Mouse (Mus musculus): ENCODE results near the gene Elf2. TPM values are rescaled to one million over a fixed set of nuclear protein-coding genes. Genes with fewer than 3 reads are reported as not detected.

Gene Elf2
- polyA plus RNA-seq, 1 experiment, result 106 TPM

DNA sequence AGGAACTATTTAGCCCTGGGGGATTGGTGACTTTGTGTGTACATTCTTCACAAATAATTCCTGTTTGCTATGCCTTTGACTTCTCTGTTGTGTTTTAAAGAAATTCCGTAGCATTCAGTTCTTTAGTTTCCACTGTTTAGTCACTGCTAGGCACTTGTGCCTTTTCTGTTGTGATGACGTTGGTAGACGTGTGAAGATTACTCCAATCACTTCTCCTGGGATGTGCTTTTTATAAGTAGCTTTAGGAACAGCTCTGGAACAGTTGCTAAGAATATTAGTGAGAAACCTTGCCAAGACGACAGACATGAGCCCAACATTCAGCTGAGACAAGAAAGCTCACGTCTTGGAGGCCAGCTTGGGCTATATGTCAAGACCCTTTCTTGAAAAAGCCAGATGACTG, 89.4 kb downstream of the Elf2 start:
- H3K4me3 ChIP-seq (ENCODE audit: control insufficient read depth, insufficient read depth, low read length), result no peak overlapping the region
- H3K4me1 ChIP-seq (replicated peaks; ENCODE audit: control insufficient read depth, insufficient read depth, low read length), result no peaks in the 10 kb centered on the region
- WGBS, result 94% methylated on average over 5 of the region's 5 CpGs
- DNase-seq, result no peak
- no peak overlapping the region for H3K27ac ChIP-seq (ENCODE audit: control insufficient read depth, insufficient read depth, low read length)
- no peaks in the 10 kb centered on the region for H3K27me3 ChIP-seq (ENCODE audit: control insufficient read depth, insufficient read depth, low read length)
- H3K36me3 ChIP-seq (ENCODE audit: control insufficient read depth, insufficient read depth, low read length), result peaks cover 53% of the 10 kb centered on the region
- TF ChIP-seq POLR2A (IDR thresholded peaks at IDR 0.05; ENCODE audit: control insufficient read depth, extremely low read depth, insufficient read depth, low read length, poor library complexity) (no peak), CTCF (IDR thresholded peaks at IDR 0.05; ENCODE audit: borderline replicate concordance, control insufficient read depth, extremely low read depth, insufficient read depth, low read length, poor library complexity) (no peak)

DNA sequence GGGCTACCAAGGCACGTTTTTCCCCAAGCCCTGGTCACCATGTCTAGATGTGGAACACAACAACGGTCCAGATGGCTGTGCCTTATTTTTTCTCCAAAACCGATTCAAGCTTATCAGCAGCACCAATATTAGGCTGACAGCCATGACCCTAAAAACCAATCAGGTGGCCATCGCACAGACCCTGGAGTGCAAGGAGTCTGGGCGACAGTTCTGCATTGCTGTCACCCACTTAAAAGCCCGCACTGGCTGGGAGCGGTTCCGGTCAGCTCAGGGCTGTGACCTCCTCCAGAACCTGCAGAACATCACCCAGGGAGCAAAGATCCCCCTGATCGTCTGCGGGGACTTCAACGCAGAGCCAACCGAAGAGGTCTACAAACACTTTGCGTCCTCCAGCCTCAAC, 90.6 kb downstream of the Elf2 start:
- TF ChIP-seq CTCF (IDR thresholded peaks at IDR 0.05; ENCODE audit: borderline replicate concordance, control insufficient read depth, extremely low read depth, insufficient read depth, low read length, poor library complexity), result no peak
- no peak for TF ChIP-seq POLR2A (IDR thresholded peaks at IDR 0.05; ENCODE audit: control insufficient read depth, extremely low read depth, insufficient read depth, low read length, poor library complexity)
- H3K4me3 ChIP-seq (ENCODE audit: control insufficient read depth, insufficient read depth, low read length), result no peak overlapping the region
- H3K27ac ChIP-seq (ENCODE audit: control insufficient read depth, insufficient read depth, low read length), result no peak overlapping the region
- DNase-seq, result no peak
- 97% methylated on average over 13 of the region's 13 CpGs for WGBS
- no peaks in the 10 kb centered on the region for H3K4me1 ChIP-seq (replicated peaks; ENCODE audit: control insufficient read depth, insufficient read depth, low read length)
- no peaks in the 10 kb centered on the region for H3K27me3 ChIP-seq (ENCODE audit: control insufficient read depth, insufficient read depth, low read length)
- H3K36me3 ChIP-seq (ENCODE audit: control insufficient read depth, insufficient read depth, low read length), result peaks cover 41% of the 10 kb centered on the region

- Histone ChIP-seq H3K27ac (ENCODE audit: control insufficient read depth, insufficient read depth, low read length) (no peak overlapping the region), H3K4me1 (replicated peaks; ENCODE audit: control insufficient read depth, insufficient read depth, low read length) (no peaks in the 10 kb centered on the region), H3K4me3 (ENCODE audit: control insufficient read depth, insufficient read depth, low read length) (no peak overlapping the region), H3K27me3 (ENCODE audit: control insufficient read depth, insufficient read depth, low read length) (no peaks in the 10 kb centered on the region), H3K36me3 (ENCODE audit: control insufficient read depth, insufficient read depth, low read length) (peaks cover 37% of the 10 kb centered on the region)
- WGBS, result 86% methylated on average over 11 of the region's 11 CpGs
- DNase-seq, result no peak
- TF ChIP-seq POLR2A (IDR thresholded peaks at IDR 0.05; ENCODE audit: control insufficient read depth, extremely low read depth, insufficient read depth, low read length, poor library complexity) (no peak), CTCF (IDR thresholded peaks at IDR 0.05; ENCODE audit: borderline replicate concordance, control insufficient read depth, extremely low read depth, insufficient read depth, low read length, poor library complexity) (no peak)
Measured at GRCm38 (mm10) chr3:51249460-51249859, 91.0 kb downstream of the Elf2 start.

- Histone ChIP-seq H3K27ac (ENCODE audit: control insufficient read depth, insufficient read depth, low read length) (no peak overlapping the region), H3K36me3 (ENCODE audit: control insufficient read depth, insufficient read depth, low read length) (peaks cover 29% of the 10 kb centered on the region), H3K4me3 (ENCODE audit: control insufficient read depth, insufficient read depth, low read length) (no peak overlapping the region), H3K27me3 (ENCODE audit: control insufficient read depth, insufficient read depth, low read length) (no peaks in the 10 kb centered on the region), H3K4me1 (replicated peaks; ENCODE audit: control insufficient read depth, insufficient read depth, low read length) (no peaks in the 10 kb centered on the region)
- no peak for DNase-seq
- 94% methylated on average over 6 of the region's 6 CpGs for WGBS
- no peak for TF ChIP-seq CTCF (IDR thresholded peaks at IDR 0.05; ENCODE audit: borderline replicate concordance, control insufficient read depth, extremely low read depth, insufficient read depth, low read length, poor library complexity)
- TF ChIP-seq POLR2A (IDR thresholded peaks at IDR 0.05; ENCODE audit: control insufficient read depth, extremely low read depth, insufficient read depth, low read length, poor library complexity), result no peak
Measured at GRCm38 (mm10) chr3:51248600-51248999, 91.9 kb downstream of the Elf2 start.

DNA sequence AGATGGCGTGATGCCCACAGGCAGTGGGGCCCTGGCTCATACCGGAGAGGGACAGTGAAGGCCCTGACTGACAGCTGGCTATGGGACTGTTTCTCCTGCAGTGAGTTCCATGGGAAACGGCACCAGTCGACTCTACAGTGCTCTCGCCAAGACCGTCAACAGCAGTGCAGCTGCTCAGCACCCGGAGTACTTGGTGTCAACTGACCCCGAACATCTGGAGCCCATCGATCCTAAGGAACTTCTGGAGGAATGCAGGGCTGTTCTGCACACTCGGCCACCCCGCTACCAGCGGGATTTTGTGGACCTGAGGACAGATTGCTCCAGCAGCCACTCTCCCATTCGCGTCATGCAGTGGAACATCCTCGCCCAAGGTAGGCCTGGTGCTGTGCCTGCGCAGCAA, 92.8 kb downstream of the Elf2 start:
- Histone ChIP-seq H3K36me3 (ENCODE audit: control insufficient read depth, insufficient read depth, low read length) (peaks cover 20% of the 10 kb centered on the region), H3K27me3 (ENCODE audit: control insufficient read depth, insufficient read depth, low read length) (no peaks in the 10 kb centered on the region), H3K4me3 (ENCODE audit: control insufficient read depth, insufficient read depth, low read length) (no peak overlapping the region), H3K27ac (ENCODE audit: control insufficient read depth, insufficient read depth, low read length) (no peak overlapping the region), H3K4me1 (replicated peaks; ENCODE audit: control insufficient read depth, insufficient read depth, low read length) (no peaks in the 10 kb centered on the region)
- TF ChIP-seq POLR2A (IDR thresholded peaks at IDR 0.05; ENCODE audit: control insufficient read depth, extremely low read depth, insufficient read depth, low read length, poor library complexity) (no peak), CTCF (IDR thresholded peaks at IDR 0.05; ENCODE audit: borderline replicate concordance, control insufficient read depth, extremely low read depth, insufficient read depth, low read length, poor library complexity) (no peak)
- WGBS, result 94% methylated on average over 16 of the region's 16 CpGs
- no peak for DNase-seq

- TF ChIP-seq POLR2A (IDR thresholded peaks at IDR 0.05; ENCODE audit: control insufficient read depth, extremely low read depth, insufficient read depth, low read length, poor library complexity) (no peak), CTCF (IDR thresholded peaks at IDR 0.05; ENCODE audit: borderline replicate concordance, control insufficient read depth, extremely low read depth, insufficient read depth, low read length, poor library complexity) (no peak)
- no peak for DNase-seq
- peaks cover 6% of the 10 kb centered on the region for H3K4me1 ChIP-seq (replicated peaks; ENCODE audit: control insufficient read depth, insufficient read depth, low read length)
- H3K36me3 ChIP-seq (ENCODE audit: control insufficient read depth, insufficient read depth, low read length), result no peaks in the 10 kb centered on the region
- WGBS, result over 99% methylated on average over 3 of the region's 3 CpGs
- no peak overlapping the region for H3K27ac ChIP-seq (ENCODE audit: control insufficient read depth, insufficient read depth, low read length)
- no peaks in the 10 kb centered on the region for H3K27me3 ChIP-seq (ENCODE audit: control insufficient read depth, insufficient read depth, low read length)
- H3K4me3 ChIP-seq (ENCODE audit: control insufficient read depth, insufficient read depth, low read length), result no peak overlapping the region
Measured at GRCm38 (mm10) chr3:51239541-51239940, 100.9 kb downstream of the Elf2 start.

DNA sequence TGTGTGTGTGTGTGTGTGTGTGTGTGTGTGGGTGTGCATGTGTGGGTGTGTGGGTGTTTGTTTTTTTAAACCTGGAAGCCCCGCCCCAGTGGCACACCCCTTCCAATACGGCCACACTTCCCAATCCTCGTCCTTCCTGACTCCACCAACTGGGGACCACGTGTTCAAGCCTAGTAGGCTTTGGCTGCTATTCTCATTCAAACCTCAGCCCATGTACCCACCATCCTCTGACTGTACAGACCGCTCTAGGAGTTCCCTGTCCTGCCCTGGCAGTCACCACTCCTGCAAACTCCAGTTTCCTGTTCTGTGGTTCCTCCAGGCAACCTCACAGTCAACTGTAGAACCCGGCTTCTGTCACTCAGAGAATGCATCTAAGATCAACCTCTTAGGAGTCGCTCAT, 101.9 kb downstream of the Elf2 start:
- TF ChIP-seq CTCF (IDR thresholded peaks at IDR 0.05; ENCODE audit: borderline replicate concordance, control insufficient read depth, extremely low read depth, insufficient read depth, low read length, poor library complexity), result no peak
- TF ChIP-seq POLR2A (IDR thresholded peaks at IDR 0.05; ENCODE audit: control insufficient read depth, extremely low read depth, insufficient read depth, low read length, poor library complexity), result no peak
- Histone ChIP-seq H3K4me1 (replicated peaks; ENCODE audit: control insufficient read depth, insufficient read depth, low read length) (peaks cover 6% of the 10 kb centered on the region), H3K4me3 (ENCODE audit: control insufficient read depth, insufficient read depth, low read length) (no peak overlapping the region), H3K27ac (ENCODE audit: control insufficient read depth, insufficient read depth, low read length) (no peak overlapping the region), H3K27me3 (ENCODE audit: control insufficient read depth, insufficient read depth, low read length) (no peaks in the 10 kb centered on the region), H3K36me3 (ENCODE audit: control insufficient read depth, insufficient read depth, low read length) (no peaks in the 10 kb centered on the region)
- no peak for DNase-seq
- WGBS, result 20% methylated on average over 7 of the region's 7 CpGs

Data from thymus, adult 2 months (tissue).